ENCODE assay signal across 20 mouse cellular contexts in the genomic region with DNA sequence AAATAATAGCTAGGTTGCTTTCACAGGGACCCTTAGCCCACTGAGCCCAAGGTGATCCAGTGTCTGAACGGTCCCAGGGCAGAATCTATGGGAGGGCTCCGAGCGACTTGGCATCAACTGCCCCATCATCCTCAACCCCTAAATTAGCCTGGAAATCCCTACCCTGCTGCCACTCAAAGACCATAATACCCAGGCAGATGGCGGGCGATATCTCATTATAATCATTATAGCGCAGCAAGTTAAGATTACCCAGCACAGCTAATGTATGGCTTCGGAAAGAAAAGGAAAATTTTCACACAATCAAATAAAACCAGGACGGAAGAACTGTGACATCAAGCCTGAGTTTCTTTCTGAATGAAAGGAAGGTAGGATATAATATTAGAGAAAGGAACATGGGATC. TPM values are rescaled to one million over a fixed set of nuclear protein-coding genes. Genes with fewer than 3 reads are reported as not detected.
DNase-seq lines count a peak whose midpoint lies in the region; ATAC-seq and TF ChIP-seq lines count a peak whose summit lies in the region.
"Had no signal": no experiment of that assay in that cellular context is flagged by ENCODE, and none has a peak within 500 bp of the region (broad histone marks: within the 10 kb centered on the region; RNA-seq: fewer than 3 reads in every experiment).

No protein-coding gene starts in this region.

- no peak for DNase-seq in heart, embryonic 10.5 days (ENCODE audit: low spot score)
- DNase-seq in liver, embryonic 13.5 days: no peak
- no peak for DNase-seq in cerebellum, adult 11 months
- no peak for DNase-seq in gastrocnemius, adult 18-20 months (ENCODE audit: low spot score)
- DNase-seq: adrenal gland, postnatal 14 days; cerebellum, adult 9-10 months; kidney, postnatal 14 days; right cerebral cortex, postnatal 14 days; thymus, postnatal 36 days had no signal

- H3K27ac ChIP-seq in heart, embryonic 12.5 days (ENCODE audit: poor library complexity, severe bottlenecking): peak overlapping the region; percentile 93; the same call in 1 of the 2 replicates
- H3K27ac ChIP-seq in heart, embryonic 10.5 days: no peak overlapping the region
- H3K27ac ChIP-seq in liver, embryonic 13.5 days: peak overlapping the region; percentile 95; the same call in 1 of the 2 replicates
- H3K27ac ChIP-seq in small intestine, adult 2 months (ENCODE audit: insufficient read depth, low read depth, low read length): peak overlapping the region; percentile 88
- H3K27ac ChIP-seq: embryonic facial prominence, embryonic 13.5 days; hindbrain, embryonic 15.5 days; limb, embryonic 12.5 days had no signal

- no peak overlapping the region for H3K4me2 ChIP-seq in heart, embryonic 12.5 days
- H3K4me2 ChIP-seq in liver, embryonic 13.5 days: peak overlapping the region; percentile 84
- H3K4me2 ChIP-seq: embryonic facial prominence, embryonic 13.5 days; hindbrain, embryonic 15.5 days; limb, embryonic 12.5 days had no signal

- H3K9ac ChIP-seq in heart, embryonic 12.5 days: no peak overlapping the region
- H3K9ac ChIP-seq in liver, embryonic 13.5 days: peak overlapping the region; percentile 97
- H3K9ac ChIP-seq: embryonic facial prominence, embryonic 13.5 days; hindbrain, embryonic 15.5 days; limb, embryonic 12.5 days had no signal

- no peak overlapping the region for H3K4me3 ChIP-seq in heart, embryonic 12.5 days
- H3K4me3 ChIP-seq in heart, embryonic 10.5 days: no peak overlapping the region
- peak overlapping the region; percentile 85 for H3K4me3 ChIP-seq in megakaryocyte, embryonic 14.5 days (replicated peaks)
- H3K4me3 ChIP-seq in liver, embryonic 13.5 days (replicated peaks): peak overlapping the region; percentile 91; the same call in 1 of the 2 replicates
- H3K4me3 ChIP-seq in small intestine, adult 2 months (ENCODE audit: low read depth, low read length): no peak overlapping the region
- H3K4me3 ChIP-seq: embryonic facial prominence, embryonic 13.5 days; hindbrain, embryonic 15.5 days; limb, embryonic 12.5 days had no signal

- no peaks in the 10 kb centered on the region for H3K36me3 ChIP-seq in heart, embryonic 12.5 days
- peaks cover 5% of the 10 kb centered on the region; the same call in 1 of the 2 replicates for H3K36me3 ChIP-seq in heart, embryonic 10.5 days
- peaks cover 83% of the 10 kb centered on the region for H3K36me3 ChIP-seq in megakaryocyte, embryonic 14.5 days (replicated peaks; ENCODE audit: low read length)
- H3K36me3 ChIP-seq in liver, embryonic 13.5 days: peaks cover 35% of the 10 kb centered on the region
- 0 out of 2 replicates have a peak, but pooled peaks cover 5% of the 10 kb centered on the region for H3K36me3 ChIP-seq in small intestine, adult 2 months (ENCODE audit: control insufficient read depth, insufficient read depth, low read length)
- H3K36me3 ChIP-seq: embryonic facial prominence, embryonic 13.5 days; hindbrain, embryonic 15.5 days had no signal

- 90% methylated on average over 8 of the region's 8 CpGs for WGBS in heart, embryonic 12.5 days
- WGBS in heart, embryonic 10.5 days: 95% methylated on average over 8 of the region's 8 CpGs
- 88% methylated on average over 8 of the region's 8 CpGs for WGBS in liver, embryonic 13.5 days (ENCODE audit: insufficient replicate concordance)
- 90% methylated on average over 8 of the region's 8 CpGs for WGBS in small intestine, adult 2 months

- H3K4me1 ChIP-seq in heart, embryonic 12.5 days (replicated peaks): peaks cover 82% of the 10 kb centered on the region
- peaks cover 89% of the 10 kb centered on the region for H3K4me1 ChIP-seq in heart, embryonic 10.5 days
- H3K4me1 ChIP-seq in megakaryocyte, embryonic 14.5 days: peaks cover 79% of the 10 kb centered on the region
- peaks cover 90% of the 10 kb centered on the region for H3K4me1 ChIP-seq in liver, embryonic 13.5 days (replicated peaks)
- H3K4me1 ChIP-seq in small intestine, adult 2 months (ENCODE audit: control insufficient read depth, insufficient read depth, insufficient read length, low read length): peaks cover 46% of the 10 kb centered on the region

- no peaks in the 10 kb centered on the region for H3K27me3 ChIP-seq in heart, embryonic 12.5 days (replicated peaks)
- H3K27me3 ChIP-seq in heart, embryonic 10.5 days (ENCODE audit: insufficient read depth, poor library complexity, severe bottlenecking): no peaks in the 10 kb centered on the region
- no peaks in the 10 kb centered on the region for H3K27me3 ChIP-seq in megakaryocyte, embryonic 14.5 days (replicated peaks)
- H3K27me3 ChIP-seq in liver, embryonic 13.5 days: no peaks in the 10 kb centered on the region
- H3K27me3 ChIP-seq in small intestine, adult 2 months (ENCODE audit: control insufficient read depth, insufficient read depth, low read length): no peaks in the 10 kb centered on the region
- H3K27me3 ChIP-seq: embryonic facial prominence, embryonic 13.5 days; hindbrain, embryonic 15.5 days; limb, embryonic 12.5 days; Patski had no signal

- no peak for TF ChIP-seq POLR2A in small intestine, adult 2 months (IDR thresholded peaks at IDR 0.05; ENCODE audit: low read depth, low read length)

- TF ChIP-seq CTCF in small intestine, adult 2 months (IDR thresholded peaks at IDR 0.05; ENCODE audit: extremely low read depth, insufficient read length, insufficient replicate concordance, low read depth, low read length): no peak

- H3K9me3 ChIP-seq in heart, embryonic 12.5 days (replicated peaks): no peaks in the 10 kb centered on the region
- H3K9me3 ChIP-seq in heart, embryonic 10.5 days: no peaks in the 10 kb centered on the region
- no peaks in the 10 kb centered on the region for H3K9me3 ChIP-seq in megakaryocyte, embryonic 14.5 days
- H3K9me3 ChIP-seq in liver, embryonic 13.5 days (replicated peaks): no peaks in the 10 kb centered on the region
- H3K9me3 ChIP-seq: embryonic facial prominence, embryonic 13.5 days; hindbrain, embryonic 15.5 days; limb, embryonic 12.5 days had no signal

- no peak for ATAC-seq in heart, embryonic 12.5 days (ENCODE audit: insufficient number of reproducible peaks, low FRiP score)
- ATAC-seq in megakaryocyte, adult 5-6 weeks (ENCODE audit: poor library complexity, severe bottlenecking): no peak
- ATAC-seq in liver, embryonic 13.5 days (ENCODE audit: low read depth): no peak
- ATAC-seq: activated CD4-positive, CD25-positive, alpha-beta regulatory T cell, adult 4 months; intestine, embryonic 16.5 days; midbrain, embryonic 16.5 days; Patski had no signal

RNA-seq across cellular contexts. Expression of a gene that starts 5.6 kb away (rescaled TPM):
- 56.5 and 58.0 TPM in 2 replicates for polyA plus RNA-seq in heart, embryonic 12.5 days (2016; fragmentation: Nextera tagmentation; extraction: Ambion mirVana)
- 38.1 and 47.1 TPM in 2 replicates for polyA plus RNA-seq in heart, embryonic 10.5 days (2016; fragmentation: Nextera tagmentation; extraction: Ambion mirVana)
- 43.8 and 101 TPM in 2 replicates for polyA plus RNA-seq in megakaryocyte, embryonic 14.5 days (2012; ENCODE audit: insufficient read depth, low replicate concordance)
- 75.4 and 79.4 TPM in 2 replicates for total RNA-seq in megakaryocyte, adult 5-6 weeks (2015)
- total RNA-seq in megakaryocyte, adult 5-6 weeks (2017): 46.4 and 57.4 TPM in 2 replicates
- polyA plus RNA-seq in liver, embryonic 13.5 days (2015; fragmentation: Nextera tagmentation; extraction: Ambion mirVana): 29.9 and 33.8 TPM in 2 replicates
- 71.3 and 79.4 TPM in 2 replicates for polyA plus RNA-seq in small intestine, adult 2 months (2012; rRNA removed)
- 10 to 100 TPM; 23.0 to 25.4 TPM for total RNA-seq in gastrocnemius, adult 18-20 months (2021)

Comparison
In these comparisons a context has a peak if more than half of its experiments do, and no peak if none do; other contexts are left out.
1. H3K4me3 ChIP-seq: peak in megakaryocyte, embryonic 14.5 days (single experiment) and liver, embryonic 13.5 days (single experiment); none in heart, embryonic 12.5 days (single experiment), heart, embryonic 10.5 days (single experiment) and small intestine, adult 2 months (single experiment).